Mouse (Mus musculus) testis, postnatal 10 days (tissue): ENCODE measurements around the gene Glrp1.
A peak's percentile ranks its signal among the peaks of the same experiment; 100 is the strongest.

Experiments
- DNase-seq: peaks from one replicate; pipeline ENCODE4 v3.0.0; 2021; ENCODE audit warnings: low spot score

Gene Glrp1

DNA sequence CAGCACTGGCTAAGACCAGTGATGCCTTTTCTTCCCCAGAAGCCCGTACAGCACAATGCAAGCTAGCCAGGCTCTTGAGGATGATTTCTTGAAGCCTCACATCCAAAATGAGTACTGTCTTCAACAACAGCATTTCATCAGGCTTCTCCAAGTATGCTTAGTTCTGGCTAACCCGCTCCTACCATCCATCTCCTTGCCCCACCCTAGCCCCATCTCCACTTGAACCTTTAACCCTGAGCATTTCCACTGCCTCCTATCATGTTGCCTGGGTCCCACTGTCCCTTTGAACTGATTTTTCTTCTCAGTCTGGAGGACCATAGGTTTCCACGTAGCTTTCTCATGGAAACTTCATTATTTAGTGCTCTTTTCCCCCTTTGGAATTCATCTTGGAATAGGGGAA lies 17.5 kb downstream of the Glrp1 start:
- DNase-seq, result no peak

DNA sequence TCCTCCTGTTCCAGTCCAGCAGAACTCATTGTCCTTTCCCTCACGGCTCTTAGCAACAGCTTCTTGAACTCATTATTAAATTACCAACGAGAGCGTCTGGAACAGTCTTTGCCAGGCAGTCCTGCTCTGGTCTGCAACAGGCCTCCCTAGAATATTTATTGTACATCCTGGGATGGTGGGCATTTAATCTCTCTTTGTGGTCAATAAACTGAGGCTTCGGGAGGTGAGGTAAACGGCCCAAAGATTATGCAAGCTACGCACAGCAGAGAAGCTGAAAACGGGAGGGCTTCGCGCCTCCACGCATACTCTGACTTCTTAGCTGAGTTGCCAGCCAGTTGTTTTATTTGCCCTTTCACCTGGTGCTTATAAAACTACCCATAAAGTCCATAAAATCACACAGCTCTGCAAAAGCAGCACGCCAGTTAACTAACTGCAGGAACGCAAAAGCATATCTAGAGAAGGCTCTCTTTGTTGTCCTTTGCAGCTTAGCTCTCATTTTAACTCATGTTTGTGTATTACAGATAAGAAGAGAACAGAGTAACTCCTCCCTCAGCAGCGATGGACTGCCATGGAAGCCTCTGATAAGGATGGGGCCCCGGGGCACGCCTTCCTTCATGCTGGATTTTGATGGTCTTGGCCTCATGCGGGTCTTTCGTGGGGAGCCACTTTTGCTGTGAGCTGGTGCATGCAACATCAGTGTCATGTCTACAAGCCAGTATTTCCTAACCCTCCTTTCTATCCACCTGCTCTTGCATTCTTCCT lies 18.1 kb downstream of the Glrp1 start:
- DNase-seq, result no peak

DNA sequence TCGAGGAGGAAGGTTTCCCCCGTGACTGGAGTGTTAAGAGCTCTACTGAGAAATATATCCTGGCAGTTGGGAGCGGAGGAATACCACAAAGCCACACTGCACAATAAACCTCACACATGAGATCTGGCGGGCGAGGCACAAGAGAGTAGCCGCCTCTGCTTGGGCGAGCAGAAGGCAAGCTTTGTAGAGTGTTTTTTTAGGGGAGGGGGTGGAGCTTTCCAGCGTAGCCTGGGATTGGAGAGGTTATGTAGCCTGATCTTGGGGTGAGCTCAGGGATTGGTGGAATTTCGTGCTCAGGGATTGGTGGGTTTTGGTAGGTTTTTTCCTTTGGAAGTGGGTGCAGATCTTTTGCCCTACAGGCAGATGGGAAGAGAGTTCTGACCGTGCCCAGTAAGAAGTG lies 19.7 kb downstream of the Glrp1 start:
- DNase-seq, result no peak

DNA sequence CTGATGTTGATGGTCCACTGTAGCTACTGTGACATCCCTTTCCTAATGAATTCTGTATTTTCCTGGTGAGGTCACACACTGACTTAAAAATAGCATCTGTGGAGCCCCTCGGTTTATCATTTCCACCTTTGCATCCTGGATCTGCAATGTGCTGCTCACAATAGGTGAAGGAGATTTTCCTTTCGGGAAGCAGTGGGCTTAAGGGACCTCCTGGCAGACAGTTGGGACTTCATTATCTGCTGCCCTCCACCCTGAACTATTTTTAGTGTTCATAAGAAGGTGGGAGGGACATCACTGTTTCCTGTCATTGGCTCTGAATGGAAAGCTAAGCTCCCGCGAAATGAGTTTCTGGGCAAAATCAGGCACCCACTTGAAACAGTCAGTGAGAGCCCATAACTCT lies 20.9 kb downstream of the Glrp1 start:
- no peak for DNase-seq

DNA sequence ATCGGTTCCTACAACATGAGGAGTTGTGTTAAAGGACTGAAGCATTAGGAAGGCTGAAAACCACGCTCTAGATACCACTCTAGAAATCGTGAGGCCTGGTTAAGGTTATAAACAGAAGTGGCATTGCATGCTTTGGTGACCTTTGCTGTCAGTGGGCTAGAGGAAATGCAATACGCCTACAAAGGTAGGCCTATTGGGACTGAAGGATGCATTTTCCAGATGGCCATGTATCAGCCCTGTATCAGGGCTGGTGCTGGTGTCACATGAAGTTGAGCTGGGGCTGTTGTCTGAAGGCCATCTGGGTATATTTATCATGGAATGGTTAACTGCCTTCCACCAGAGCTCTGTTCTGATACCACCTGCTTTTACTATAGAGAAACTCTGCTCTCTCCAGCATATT lies 23.5 kb downstream of the Glrp1 start:
- no peak for DNase-seq

DNA sequence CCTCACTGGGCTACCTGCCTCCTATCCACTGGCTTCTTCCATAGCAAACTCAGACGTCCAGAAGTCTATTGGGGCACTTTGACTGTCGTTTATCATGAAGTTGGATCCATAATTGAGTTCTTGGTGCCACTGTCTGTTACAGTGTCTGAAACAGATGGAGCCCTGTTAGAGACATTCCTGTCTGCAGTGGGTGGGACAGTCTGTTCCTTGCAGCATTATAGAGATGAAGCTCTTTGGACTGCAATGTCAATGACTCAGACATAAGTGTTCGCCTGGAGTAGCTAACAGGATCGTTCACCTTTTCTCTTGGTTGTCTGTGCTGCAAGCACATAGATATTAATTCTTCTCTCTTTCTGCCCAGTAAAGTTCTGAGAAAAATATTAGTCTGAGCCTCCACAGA lies 25.8 kb downstream of the Glrp1 start:
- DNase-seq, result no peak

DNA sequence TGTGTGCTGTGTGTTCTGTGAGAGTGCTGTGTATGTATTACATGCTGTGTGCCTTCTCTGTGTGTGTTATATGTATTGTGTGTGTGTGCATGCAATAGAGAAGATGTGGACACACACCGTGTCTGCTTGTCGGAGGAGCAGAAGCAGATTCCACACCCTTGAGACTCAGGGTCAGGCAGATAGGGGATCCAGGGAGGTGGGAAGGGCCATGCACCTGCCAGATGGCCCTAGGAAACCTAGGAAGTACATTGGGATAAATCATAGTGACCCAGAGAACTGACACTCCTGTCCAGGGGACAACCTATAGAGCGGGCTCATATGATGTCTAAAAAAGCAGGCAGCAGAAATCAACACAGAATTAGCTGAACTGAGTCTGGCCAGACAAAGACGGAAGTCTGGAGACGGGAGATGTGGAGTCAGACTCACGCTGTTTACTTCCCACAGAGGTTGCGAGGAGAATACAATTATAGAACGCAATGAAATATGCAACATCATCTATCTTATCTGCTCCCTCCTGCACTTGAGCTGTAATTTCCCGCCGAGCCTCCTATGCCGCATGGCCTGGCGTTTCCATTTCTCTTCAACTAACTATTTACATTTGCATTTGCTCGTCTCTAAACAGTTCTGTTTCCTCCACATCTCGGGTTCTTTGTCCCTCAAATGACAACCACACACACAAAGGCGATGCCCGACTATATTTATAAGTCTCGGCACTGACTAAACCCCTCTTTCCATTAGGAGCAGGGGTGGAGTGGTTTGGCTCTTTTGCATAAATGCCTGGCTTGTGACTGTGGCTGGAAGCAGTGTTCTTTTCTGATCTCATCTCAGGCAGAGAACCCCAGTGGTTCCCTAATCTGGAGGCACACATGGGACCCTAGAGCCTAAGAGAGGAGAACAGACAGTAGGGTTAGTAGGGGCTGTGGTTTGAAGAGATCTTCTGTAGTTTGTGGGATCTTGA lies 27.4 kb downstream of the Glrp1 start:
- no peak for DNase-seq

DNA sequence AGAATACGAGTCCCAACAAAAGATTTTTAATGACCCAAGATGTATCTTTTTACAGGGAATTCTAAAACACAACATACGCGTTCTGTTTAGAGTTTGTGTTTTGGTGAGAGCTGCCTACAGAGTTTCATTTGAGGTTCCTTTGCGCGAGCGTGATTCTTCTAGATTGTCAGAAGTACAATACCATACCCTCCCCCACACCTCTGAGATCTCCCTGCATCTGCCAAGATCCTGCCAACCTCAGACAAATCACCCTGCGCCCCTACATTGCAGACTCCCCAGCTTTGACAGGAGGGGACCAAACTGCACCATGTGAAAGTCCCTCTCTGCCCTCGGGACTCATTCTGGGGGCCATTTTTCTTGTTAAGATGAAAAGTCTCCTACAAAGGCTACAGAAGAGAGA lies 29.3 kb downstream of the Glrp1 start:
- DNase-seq, result no peak

DNA sequence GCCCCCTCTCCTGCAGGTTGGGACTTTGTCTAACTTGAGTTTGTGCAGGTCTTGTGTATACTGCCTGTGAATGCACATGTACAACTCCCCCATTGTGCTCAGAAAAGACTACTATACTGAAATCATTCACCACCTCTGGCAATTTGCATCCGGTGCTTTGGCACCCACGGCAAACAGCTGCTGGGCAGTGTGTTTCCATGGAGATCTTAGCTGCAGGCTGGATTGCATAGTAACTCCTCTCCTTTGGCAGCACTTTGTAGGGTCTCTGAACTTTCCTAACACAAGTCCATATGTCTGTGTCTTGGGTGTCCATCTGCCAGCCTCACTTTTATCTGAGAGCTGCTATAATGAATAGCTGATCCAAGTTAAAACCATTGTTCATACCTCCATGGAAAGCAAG lies 31.7 kb downstream of the Glrp1 start:
- DNase-seq, result no peak

DNA sequence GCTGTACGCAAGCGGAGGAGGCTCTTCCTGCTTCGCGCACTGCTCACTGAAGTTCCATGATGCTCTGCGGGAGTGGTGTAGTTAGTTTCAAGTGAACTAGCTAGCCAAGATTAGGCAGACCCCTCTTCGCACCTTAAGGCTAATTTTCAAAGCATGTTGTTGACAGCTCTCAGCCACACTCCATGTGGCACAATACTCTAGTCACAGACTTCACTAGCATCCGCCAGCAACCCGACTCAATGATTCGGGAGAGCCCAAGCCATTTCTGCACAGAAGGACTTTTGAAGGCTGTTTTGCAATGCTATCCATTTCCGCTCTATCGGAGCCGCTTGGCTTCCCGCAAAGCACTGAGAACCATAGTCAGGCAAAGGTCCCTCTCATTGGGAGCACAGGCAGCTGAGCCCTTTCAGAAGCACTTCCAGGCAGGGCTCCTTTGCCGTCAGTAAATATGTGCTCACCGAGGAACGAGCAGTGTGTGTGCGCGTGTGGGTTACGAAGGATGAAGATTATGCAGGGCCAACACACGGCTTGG lies 33.2 kb downstream of the Glrp1 start:
- no peak for DNase-seq

DNA sequence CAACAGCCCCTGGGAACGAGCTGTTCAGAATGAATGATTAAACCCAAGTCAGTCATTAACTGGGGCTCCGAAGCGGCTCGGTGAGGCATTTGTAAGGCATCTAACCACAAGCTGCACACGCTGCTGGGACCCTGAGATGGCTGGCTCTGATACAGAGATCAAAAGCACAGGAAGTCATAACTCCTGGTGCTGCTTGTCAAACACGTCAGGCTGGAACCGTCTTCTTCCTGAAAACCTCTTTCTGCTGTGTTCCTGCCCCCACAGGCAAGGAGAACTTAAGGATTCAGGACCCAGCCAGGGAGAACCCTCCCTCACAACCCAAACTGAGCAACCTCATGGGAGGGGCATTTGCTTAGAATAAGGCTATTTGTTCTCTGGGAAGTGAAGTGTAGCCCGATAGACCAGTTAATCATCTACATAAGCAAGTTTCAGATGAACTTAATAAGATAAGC lies 34.3 kb downstream of the Glrp1 start:
- no peak for DNase-seq

DNA sequence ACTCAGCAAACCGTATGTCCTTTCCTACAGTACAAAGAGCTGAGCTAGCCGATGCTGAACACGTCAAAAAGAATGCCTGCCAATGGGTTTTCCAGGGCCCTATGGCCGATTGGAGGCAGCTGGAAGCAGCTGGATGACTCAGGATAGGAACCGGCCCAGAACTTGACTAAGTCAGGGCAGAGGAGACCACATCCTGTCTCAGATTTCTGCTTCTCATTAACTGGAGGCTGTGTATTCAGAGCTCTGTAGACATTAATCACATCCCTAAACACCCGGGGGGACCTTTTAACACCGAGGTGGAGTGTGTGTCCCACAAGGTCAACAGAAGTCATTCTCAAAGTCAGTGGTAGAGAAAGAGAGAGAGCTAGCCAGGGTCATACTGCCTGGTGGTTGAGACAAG lies 35.3 kb downstream of the Glrp1 start:
- no peak for DNase-seq

DNA sequence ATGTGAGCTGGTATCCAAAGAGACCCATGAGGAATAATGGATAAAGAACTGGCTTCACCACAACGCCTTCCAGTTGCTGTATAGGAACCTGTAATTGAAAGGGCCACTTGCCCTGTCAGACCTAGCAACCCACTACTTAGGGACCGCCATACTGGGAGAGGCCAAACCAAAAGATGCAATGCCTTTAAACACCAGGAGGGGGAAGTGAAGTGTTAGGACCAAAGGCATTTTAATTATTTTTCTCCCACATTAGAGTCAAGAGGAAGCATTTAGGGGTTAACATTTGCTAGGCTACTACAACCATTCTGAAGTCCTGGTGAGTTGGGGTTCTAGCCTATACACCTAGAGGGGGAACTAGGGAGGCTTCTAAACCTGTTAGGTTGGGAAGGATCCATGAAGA lies 36.0 kb downstream of the Glrp1 start:
- no peak for DNase-seq

DNA sequence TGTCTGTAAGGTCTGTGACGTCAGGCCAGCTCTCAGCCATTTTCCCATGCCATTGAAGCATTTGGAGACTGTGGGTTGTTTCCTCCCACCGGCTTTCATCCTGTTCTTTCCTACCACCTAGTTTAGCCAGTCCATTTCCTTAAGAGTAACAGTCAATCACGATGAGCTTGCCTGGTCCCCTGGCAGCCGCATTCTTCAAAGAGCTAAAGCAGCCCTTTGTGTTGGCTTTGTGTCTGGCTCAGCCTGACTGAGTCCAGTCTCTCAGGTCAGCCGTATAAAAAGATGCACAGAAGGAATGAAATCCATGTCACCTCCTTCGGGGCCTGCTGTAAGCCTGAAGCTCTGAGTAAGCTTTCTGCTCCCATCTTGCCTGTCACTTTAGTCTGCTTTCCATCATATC lies 37.6 kb downstream of the Glrp1 start:
- DNase-seq, result no peak

DNA sequence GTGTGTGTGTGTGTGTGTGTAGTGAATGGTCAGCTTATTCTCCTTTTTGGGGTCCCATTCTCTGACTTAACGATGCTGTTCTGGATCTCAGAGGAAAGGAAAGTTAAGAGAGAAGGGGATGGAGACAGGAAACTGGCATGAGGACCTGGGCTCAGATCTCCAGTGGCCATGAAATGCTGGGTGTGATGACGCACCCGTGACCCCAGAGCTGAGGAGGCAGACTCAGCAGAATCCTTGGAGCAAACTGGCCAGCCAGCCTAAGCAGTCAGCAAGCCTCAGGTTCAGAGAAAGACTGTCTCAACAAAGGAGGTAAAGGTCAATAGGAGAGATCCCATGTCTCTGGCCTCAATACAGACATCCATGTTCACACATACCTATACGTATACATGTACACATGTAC lies 40.1 kb downstream of the Glrp1 start:
- DNase-seq, result no peak

DNA sequence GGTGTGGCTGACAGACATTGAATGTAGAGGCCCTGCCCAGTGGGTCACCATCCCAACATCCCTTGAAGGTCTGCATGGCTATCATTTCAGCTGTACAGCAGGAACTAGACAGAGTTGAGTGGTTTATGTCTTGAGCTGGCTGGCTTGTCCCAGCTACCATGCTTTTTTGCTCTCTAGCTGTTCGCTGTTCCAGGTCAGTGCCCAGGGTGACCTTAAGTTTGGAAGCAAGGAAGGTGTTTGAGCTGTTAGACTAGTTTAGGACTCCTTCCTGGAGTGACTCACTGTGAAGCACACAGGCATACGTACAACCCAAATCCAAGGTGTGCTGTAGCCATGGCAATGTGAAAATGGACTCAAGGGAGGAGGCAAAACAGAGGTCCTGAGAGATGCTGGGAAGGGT lies 41.5 kb downstream of the Glrp1 start:
- DNase-seq, result no peak

DNA sequence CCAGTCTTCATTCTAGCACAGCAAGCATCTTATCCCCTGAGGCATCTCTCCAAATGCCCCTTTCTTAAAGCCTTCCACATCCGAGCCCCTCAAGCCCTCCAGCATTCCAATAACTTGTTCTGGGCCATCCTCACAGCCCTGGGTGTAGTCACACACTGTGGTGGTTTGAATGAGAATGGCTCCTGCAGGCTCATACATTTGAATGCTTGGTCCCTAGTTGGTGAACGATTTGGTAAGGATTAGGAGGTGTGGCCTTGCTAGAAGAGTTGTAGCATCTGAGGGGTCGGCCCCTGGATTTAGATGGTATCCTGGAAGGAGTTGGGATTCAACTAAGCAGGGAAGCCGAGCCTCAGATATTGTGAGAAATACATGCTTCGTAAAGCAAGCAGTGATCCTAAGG lies 42.0 kb downstream of the Glrp1 start:
- DNase-seq, result no peak

DNA sequence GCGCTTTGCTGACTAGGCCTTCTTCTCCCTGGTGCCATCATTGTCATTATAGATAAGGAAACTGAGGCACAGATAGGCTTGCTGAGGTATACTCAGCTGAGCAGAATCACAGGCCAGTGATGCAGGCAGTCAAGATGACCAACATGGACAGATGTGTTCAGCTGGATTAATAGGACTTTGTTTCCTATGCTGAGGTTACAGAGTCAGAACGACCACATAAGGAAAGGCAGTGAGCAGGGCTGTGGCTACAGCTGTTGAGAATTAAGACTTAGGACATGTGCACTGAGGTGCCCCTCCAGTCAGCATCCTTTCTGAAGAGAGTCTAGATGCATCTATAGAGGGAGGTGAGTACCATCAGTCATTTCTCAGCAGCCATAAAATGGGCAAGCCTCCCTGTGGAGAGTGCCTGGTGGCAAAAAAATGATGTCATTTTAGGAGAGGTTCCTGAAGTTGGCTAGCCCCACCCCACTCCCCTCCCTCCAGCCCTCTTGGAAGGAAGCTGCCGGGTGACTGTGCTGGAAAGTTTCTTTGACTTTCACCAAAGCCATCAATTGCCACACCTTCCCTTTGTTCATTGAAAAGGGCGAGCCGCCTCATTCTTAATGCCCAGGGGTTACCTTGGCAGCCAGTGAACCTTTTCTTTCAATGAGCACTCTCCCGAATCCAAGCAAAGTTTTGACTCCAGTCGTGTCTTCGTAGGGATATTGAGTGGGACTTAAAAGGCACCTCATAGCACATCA lies 43.4 kb downstream of the Glrp1 start:
- DNase-seq, result no peak

DNA sequence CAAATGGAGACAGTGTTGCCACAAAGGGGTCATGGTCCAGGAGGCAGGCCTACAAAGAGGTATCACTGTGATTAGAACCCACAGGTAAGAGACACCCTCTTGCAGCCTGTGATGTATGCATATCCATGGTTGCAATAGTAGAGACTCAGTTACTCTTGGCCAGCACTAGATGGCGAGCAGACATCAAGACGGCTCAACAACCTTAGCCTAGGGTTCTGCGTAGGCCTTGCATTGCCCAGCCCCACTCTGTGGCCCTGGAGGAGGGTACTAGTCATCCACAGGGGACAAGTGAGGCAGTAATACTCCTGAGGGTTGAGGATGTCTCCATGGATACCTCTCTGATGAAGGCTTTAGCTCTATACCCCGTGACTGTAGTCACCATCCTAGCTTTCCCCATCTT lies 44.1 kb downstream of the Glrp1 start:
- DNase-seq, result no peak

DNA sequence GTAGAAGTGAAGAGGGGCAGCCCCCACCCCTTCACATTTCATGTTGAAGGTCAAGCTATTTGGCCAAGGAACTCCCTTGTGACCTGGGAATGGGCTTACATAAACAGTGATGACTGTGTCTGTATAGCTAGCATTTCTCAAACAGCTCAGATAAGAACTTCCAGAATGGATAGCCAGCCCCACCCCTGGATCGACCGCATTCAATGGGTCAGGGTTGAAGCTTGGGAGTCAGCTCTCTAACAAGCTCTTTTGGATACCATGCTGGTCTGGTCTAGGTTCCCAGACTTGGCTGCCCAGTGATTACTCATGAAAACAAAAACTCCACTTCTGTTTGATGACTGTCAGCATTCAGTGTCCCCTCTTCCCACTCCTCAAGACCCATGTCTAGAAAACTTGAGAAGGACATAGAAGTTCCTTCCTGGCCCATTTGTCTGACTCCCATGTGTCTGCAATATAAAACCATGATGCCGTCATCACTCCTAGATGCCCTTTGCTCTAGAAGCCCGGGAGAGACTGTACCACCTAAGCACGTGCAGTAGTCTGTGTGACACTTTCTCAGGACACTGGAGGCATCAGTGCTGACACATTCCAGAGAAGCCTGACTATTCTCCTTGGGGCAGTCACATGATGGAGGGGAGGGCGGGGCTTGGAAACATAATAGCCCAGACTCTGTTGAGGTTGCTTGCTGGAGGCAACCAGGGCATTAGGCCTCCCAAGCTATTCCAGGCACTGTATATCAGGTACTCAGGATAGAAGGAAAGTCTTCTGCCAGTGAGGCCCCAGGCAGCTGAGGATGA lies 45.6 kb downstream of the Glrp1 start:
- DNase-seq, result no peak

DNA sequence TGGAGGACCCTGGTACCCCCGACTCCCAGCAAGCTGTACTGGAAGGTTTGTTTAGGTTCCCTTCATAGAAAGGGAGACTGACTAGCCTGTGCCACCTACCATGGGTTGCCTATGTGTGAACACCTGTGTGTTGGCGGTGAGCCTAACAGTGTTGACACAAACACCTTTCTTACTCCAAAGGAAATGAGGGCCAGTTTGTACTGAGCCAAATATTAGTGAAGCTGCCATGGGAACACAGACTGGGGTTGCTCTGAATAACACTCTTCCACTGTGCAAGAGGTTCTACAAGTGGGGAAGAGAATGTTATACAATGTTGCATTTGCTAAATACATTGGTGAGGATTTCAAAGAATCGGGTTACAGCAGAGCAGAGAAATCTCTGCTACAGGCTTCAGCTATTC lies 46.6 kb downstream of the Glrp1 start:
- DNase-seq, result no peak

DNA sequence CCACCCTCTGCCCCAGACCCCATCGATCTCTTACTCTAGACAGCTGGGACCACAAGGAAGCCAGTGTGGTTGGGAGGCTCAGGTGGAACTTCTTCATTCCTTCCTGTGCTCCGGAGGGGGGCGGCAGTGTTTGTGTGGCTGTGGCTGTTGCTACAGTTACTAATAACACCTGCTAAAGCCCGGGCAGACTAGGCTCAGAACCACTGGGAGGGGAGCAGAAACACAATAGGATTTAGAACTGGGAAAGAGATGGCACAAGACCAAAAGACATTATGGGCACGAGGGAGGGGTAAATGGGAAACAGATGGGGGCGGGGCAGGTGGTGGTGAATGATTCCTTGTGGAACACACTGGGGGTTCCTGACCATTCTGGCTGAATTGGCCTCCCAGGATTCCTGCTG lies 47.4 kb downstream of the Glrp1 start:
- peak; percentile 53 for DNase-seq
